Mouse (Mus musculus) macrophage (primary cell): ENCODE measurements around the gene Tmem109. TPM values are rescaled to one million over a fixed set of nuclear protein-coding genes. Genes with fewer than 3 reads are reported as not detected.

Experiments
- H3K27ac ChIP-seq: fragments of 350-480 bp; formaldehyde crosslinking; 2 replicates; pipeline ENCODE4 v1.9.0; 2021
- H3K36me3 ChIP-seq: fragments of 350-480 bp; formaldehyde crosslinking; 2 replicates; pipeline ENCODE4 v1.9.0; 2021; ENCODE audit errors: inconsistent target
- H3K4me3 ChIP-seq: fragments of 350-480 bp; formaldehyde crosslinking; 2 replicates; pipeline ENCODE4 v1.9.0; 2021; ENCODE audit errors: inconsistent target
- H3K79me2 ChIP-seq: fragments of 350-480 bp; formaldehyde crosslinking; 2 replicates; pipeline ENCODE4 v1.9.0; 2021; ENCODE audit errors: inconsistent target
- WGBS: methylation state at CpG from one replicate; pipeline ENCODE4 v1.1.7; 2026; ENCODE audit warnings: inconsistent platforms; ENCODE audit not compliant: missing documents; 5-methylcytosine and 5-hydroxymethylcytosine counted together
- polyA plus RNA-seq: library from polyadenylated mRNA; stranded (reverse); fragments of 250-400 nt; gene quantifications from 3 replicates; pipeline ENCODE4 v1.2.4, GENCODE M21; 2018; ENCODE audit warnings: inconsistent platforms

The Tmem109 gene
- polyA plus RNA-seq, 1 experiment from 2014 or later: 30.6 TPM

- 83% methylated on average over 7 of the region's 7 CpGs for WGBS
- Histone ChIP-seq H3K79me2 (no peaks in the 10 kb centered on the region), H3K27ac (no peak overlapping the region), H3K36me3 (peaks cover 46% of the 10 kb centered on the region), H3K4me3 (no peak overlapping the region)
Measured at GRCm38 (mm10) chr19:10904927-10905727, 23.3 kb upstream of the Tmem109 start.

DNA sequence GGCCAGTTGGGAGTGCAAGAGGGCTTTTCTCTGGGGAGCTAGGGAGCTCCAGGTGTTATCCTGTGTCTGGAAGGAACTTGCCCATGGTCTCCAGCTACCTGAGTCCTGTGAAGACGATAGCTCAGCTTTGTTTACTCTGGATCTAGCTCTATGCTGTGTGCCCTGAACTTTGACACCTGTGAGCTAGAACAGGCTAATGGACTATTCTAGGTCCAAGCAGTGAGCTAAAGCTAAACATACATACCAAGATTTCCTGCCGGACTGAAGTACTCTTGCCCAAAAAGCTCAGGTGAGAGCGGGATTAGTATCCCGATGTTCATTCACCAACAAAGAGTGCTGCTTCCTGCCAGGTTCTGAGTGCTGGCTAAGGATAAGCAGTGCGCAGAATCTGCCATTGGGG, 22.7 kb upstream of the Tmem109 start:
- H3K27ac ChIP-seq: no peak overlapping the region
- H3K4me3 ChIP-seq: no peak overlapping the region
- 90% methylated on average over 5 of the region's 5 CpGs for WGBS
- H3K79me2 ChIP-seq: no peaks in the 10 kb centered on the region
- H3K36me3 ChIP-seq: peaks cover 53% of the 10 kb centered on the region

GRCm38 (mm10) chr19:10901046-10901445, 19.2 kb upstream of the Tmem109 start:
- Histone ChIP-seq H3K79me2 (peaks cover 30% of the 10 kb centered on the region), H3K27ac (no peak overlapping the region), H3K36me3 (peaks cover 72% of the 10 kb centered on the region), H3K4me3 (no peak overlapping the region)
- 95% methylated on average over 5 of the region's 5 CpGs for WGBS

DNA sequence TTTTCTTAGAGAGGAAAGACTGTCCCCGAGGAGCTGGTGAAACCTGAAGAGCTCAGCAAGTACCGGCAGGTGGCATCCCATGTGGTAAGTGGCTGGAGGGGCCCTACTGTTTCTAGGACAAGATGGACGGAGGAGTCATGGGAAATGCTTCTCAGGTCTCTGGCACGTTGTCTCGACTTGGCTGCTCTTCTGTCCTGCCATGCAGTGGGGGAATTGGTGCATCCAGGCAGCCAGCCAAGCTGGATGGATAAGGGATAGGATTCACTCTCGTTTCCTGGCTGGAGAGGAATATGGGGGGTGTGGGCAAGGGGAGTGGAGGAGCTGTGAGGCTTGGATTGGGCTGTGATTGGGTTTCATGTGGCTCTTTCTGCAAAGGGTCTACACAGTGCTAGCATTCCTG, 18.5 kb upstream of the Tmem109 start:
- H3K4me3 ChIP-seq: no peak overlapping the region
- peaks cover 72% of the 10 kb centered on the region for H3K36me3 ChIP-seq
- H3K79me2 ChIP-seq: peaks cover 37% of the 10 kb centered on the region
- WGBS: 97% methylated on average over 6 of the region's 6 CpGs
- no peak overlapping the region for H3K27ac ChIP-seq

GRCm38 (mm10) chr19:10897491-10897890, 15.7 kb upstream of the Tmem109 start:
- Histone ChIP-seq H3K27ac (no peak overlapping the region), H3K4me3 (no peak overlapping the region), H3K79me2 (peaks cover 37% of the 10 kb centered on the region), H3K36me3 (peaks cover 49% of the 10 kb centered on the region)
- 90% methylated on average over 8 of the region's 8 CpGs for WGBS

- H3K4me3 ChIP-seq: no peak overlapping the region
- no peak overlapping the region for H3K27ac ChIP-seq
- peaks cover 43% of the 10 kb centered on the region for H3K36me3 ChIP-seq
- WGBS: 88% methylated on average over 7 of the region's 7 CpGs
- peaks cover 37% of the 10 kb centered on the region for H3K79me2 ChIP-seq
Measured at GRCm38 (mm10) chr19:10896849-10897248, 15.0 kb upstream of the Tmem109 start.

DNA sequence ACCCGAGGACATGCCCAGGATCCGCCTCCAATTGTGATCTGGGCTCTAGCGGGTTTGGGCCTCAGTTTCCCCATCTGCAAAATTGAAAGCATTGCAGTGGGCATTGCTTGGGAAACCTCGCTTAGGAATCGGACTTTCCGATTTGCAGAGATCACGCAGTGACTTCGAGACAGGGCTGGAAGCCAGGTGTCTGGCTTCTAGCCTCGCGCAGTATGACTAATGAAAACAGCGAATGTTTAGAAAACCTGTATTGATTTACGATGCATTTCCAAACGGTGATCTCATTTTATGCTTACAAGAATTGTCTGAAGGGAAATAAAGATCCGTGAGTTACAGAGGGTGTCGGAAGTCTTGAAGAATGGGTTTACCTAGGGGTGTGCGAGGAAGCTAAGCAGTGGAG, 13.9 kb upstream of the Tmem109 start:
- Histone ChIP-seq H3K36me3 (peaks cover 31% of the 10 kb centered on the region), H3K27ac (peak overlapping the region; percentile 65), H3K79me2 (peaks cover 37% of the 10 kb centered on the region), H3K4me3 (peak overlapping the region; percentile 92)
- 1% methylated on average over 16 of the region's 16 CpGs for WGBS

GRCm38 (mm10) chr19:10895016-10895528, 13.3 kb upstream of the Tmem109 start, which contains the start of gene Prpf19:
Gene Prpf19 (plus strand): TSS chr19:10895231.
- Histone ChIP-seq H3K27ac (peak within 1 kb of the TSS; percentile 65), H3K4me3 (peak within 1 kb of the TSS; percentile 92), H3K36me3 (peaks cover 25% of the 10 kb centered on the region; the same call in 1 of the 2 replicates), H3K79me2 (peaks cover 37% of the 10 kb centered on the region)
- WGBS: under 1% methylated on average over 39 of the region's 43 CpGs

DNA sequence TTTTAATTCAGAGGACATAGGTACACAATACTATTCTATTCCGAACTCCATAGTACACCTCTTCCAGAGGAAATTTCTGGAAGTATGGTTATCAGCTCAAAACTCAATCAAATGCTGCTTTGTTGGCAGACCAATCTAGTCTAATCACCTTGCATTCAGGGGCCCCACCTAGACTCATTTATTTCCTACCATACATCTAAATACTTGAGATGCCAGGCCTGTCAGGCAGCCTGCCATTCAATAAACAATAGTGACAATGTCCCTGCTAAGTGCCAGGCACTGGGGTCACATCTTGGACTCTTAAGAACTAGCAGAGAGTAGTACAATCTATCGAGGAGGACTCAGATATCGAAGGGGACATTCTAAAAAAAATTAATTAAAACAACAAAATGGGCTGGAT, 10.4 kb upstream of the Tmem109 start:
- 93% methylated on average over 3 of the region's 3 CpGs for WGBS
- Histone ChIP-seq H3K79me2 (peaks cover 18% of the 10 kb centered on the region), H3K36me3 (no peaks in the 10 kb centered on the region), H3K4me3 (no peak overlapping the region), H3K27ac (no peak overlapping the region)

GRCm38 (mm10) chr19:10880975-10881425, 801 bp downstream of the Tmem109 start:
- 10% methylated on average over 13 of the region's 14 CpGs for WGBS
- no peaks in the 10 kb centered on the region for H3K36me3 ChIP-seq
- H3K27ac ChIP-seq: peak overlapping the region; percentile 82

DNA sequence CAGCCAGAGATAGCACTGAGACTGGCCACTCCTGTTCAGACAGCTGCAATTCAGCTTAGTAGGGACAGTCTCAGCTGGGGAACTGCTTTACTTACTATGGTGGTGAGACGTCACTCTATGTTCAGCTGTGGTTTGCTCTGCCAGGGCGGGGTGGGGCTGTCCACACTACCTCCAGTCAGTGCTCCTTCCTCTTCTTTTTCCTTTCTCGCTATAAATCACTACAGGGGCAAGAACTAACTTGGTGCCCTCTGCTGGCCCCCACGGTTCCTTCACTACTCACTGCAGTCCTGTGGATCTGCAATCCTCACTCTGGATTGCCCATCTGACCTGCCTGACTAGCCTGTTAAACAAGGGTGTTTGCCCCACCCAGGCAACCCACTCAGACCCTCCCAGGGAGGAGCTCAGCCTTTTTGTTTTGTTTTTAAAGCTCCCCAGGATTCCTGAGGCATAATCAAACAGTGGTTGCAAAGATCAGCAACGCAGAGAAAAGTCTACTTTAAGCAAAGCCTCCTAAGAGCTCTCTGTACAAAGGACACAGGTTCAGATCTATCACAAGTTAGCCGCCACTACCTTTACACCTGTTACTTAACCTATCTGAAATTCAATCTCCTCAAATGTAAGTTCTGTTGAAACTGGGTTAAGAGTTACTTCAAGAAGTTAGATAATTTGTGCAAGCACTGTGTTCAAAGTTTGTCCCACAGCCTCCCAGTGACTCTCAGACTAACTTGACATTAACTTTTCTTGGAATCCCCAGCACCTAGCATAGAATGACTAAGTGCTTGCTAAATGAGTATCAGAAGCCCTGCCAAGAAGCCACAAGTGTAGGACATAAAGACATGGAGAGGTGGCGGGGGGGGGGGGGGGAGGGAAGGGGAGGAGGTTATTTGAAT, 1.5 kb downstream of the Tmem109 start:
- WGBS: 18% methylated on average over 6 of the region's 7 CpGs
- Histone ChIP-seq H3K79me2 (peaks cover 45% of the 10 kb centered on the region), H3K36me3 (no peaks in the 10 kb centered on the region), H3K27ac (peak overlapping the region; percentile 82), H3K4me3 (peak overlapping the region; percentile 64)

More at GRCm38 (mm10) chr19:10880975-10881425, 801 bp downstream of the Tmem109 start:
- H3K4me3 ChIP-seq: peak overlapping the region; percentile 64
- H3K79me2 ChIP-seq: peaks cover 38% of the 10 kb centered on the region

DNA sequence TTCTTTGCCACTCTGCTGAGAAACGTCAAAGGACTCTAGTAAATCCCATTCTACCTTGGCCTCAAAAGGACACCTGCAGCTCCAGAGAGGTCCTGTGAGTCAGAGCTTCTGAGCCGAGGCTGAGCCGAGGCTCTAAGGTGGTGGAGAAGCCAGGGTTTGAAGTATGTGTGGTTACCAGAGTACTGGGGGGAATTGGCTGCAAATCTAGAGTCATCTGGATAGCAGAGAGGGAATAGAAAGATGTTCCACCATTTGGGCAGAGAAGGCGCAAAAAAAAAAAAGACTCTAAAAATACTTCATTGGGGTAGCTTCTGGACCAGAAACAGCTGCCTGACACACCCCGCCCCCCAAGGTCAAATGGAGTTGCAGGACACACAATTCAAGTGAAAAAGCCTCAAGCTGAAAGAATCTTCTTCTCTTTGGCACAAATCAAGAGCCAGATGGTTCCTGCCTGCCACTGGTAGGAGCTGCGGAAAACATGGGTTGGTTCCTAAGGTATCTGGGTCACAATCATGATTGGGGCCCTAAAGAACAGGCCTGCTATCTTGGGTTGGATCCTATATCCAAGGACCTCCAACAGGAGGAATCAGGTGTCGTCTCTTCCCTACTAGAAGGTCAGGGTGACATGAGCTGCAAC, 3.5 kb downstream of the Tmem109 start:
- Histone ChIP-seq H3K79me2 (peaks cover 48% of the 10 kb centered on the region), H3K27ac (no peak overlapping the region), H3K4me3 (no peak overlapping the region), H3K36me3 (peaks cover 9% of the 10 kb centered on the region; the same call in 1 of the 2 replicates)
- 97% methylated on average over 7 of the region's 7 CpGs for WGBS

GRCm38 (mm10) chr19:10871328-10871961, 10.4 kb downstream of the Tmem109 start:
- 95% methylated on average over 14 of the region's 14 CpGs for WGBS
- Histone ChIP-seq H3K4me3 (no peak overlapping the region), H3K27ac (no peak overlapping the region), H3K79me2 (peaks cover 15% of the 10 kb centered on the region; the same call in 1 of the 2 replicates), H3K36me3 (peaks cover 27% of the 10 kb centered on the region; the same call in 1 of the 2 replicates)

DNA sequence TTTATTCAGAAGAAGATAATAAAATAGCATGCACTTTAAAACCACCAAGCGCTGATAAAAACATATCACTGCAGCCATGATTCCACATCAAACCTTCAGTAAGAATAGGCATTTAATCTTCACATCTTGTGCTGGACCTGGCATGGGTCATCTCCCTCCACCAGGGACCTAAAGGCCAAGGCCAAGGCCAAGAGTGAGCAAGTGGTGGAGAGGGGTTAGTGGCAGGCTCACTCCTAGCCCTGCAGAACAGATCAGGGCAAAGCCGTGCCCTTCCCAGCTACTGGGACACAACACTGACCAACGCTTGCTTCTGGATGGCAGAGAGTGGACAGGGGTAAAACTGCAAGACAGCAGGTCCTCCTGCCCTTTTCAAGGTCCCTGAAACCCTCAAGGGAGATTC, 11.1 kb downstream of the Tmem109 start:
- 100% methylated on average over 3 of the region's 3 CpGs for WGBS
- Histone ChIP-seq H3K36me3 (peaks cover 27% of the 10 kb centered on the region; the same call in 1 of the 2 replicates), H3K79me2 (peaks cover 7% of the 10 kb centered on the region; the same call in 1 of the 2 replicates), H3K27ac (no peak overlapping the region), H3K4me3 (no peak overlapping the region)
